Mouse (Mus musculus) right cerebral cortex, postnatal 4 days (tissue): ENCODE results near the gene Angptl6.
A peak's percentile ranks its signal among the peaks of the same experiment; 100 is the strongest.

Source experiments
- DNase-seq: peaks from one replicate; pipeline ENCODE4 v3.0.0-alpha.2; 2022

Gene Angptl6

DNA sequence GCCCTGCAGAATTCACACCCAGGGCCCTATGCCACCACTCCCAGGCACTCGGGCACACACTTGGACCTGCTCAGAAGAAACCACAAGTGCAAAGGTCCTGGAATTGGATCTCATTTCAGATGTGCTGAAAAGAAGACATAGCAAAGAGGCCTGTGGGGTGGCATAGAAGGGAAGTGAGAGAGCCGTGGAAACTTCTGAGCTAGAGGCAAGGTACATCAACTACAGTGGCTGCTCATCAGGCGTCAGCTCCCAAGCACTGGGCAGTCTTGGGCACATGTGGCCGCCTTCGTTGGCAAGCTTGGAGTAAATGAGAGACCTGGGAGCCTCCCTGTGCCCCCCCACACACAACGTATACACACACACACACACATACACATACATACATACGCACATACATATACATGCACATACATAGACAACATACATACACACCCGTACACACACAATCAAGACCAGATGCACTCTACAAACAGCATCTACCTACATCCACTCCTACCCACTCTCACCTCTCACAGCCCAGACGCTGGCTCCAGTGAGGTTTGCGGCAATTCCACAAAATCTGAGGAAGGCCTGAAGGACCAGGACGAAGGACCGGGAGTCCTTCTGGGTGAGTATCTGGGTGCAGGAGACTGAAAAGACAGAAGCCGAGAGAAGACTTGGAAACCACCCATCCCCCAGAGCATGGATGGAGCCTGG, at the start of gene Angptl6:
TSS of gene Angptl6 (minus strand) at position 631 of the 696 bp plus-strand sequence.
- no peak for DNase-seq

DNA sequence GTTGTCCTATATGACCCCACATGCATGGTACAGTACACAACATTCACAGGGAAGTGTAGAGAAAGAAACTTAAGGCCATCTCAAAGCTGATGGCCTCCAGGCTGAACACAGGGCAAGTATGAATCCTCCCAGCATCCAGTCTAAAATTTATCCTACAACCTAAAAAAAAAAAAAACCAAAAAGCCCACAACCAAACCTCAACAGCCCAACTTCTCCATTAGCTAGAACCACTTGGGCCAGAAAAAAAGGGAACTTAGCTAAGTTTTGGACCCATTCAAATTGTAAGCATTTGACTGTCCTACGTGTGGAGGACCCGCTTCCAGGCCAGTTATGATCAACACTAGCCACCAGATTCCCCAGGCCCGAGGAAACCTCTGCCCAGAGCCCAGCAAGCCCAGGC, 43.7 kb upstream of the Angptl6 start:
- no peak for DNase-seq

GRCm38 (mm10) chr9:20916160-20916559, 36.6 kb upstream of the Angptl6 start:
- no peak for DNase-seq

DNA sequence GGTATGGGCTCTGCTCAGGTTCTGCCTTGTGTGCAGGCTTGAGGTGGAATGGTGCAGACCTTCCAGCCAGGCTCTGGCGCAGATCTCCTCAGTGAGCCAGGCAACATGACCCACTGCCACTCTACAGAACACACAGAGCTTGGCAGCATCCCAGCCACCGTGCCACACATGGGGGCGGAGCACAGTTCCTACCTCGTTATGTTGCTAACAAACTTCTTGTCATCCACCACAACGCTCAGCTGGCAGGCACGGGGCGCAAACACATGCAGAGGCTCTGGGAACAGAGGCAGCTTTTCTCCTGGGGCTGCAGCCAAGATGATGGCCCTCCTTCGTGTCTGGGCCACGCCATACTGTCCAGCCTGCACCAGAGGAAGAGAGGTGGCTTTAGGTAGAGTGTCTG, 30.4 kb upstream of the Angptl6 start:
- DNase-seq: no peak

- DNase-seq: no peak
These were observed 22.6 kb upstream of the Angptl6 start for GRCm38 (mm10) chr9:20902174-20902491.

GRCm38 (mm10) chr9:20901466-20902173, 22.1 kb upstream of the Angptl6 start:
- DNase-seq: no peak

DNA sequence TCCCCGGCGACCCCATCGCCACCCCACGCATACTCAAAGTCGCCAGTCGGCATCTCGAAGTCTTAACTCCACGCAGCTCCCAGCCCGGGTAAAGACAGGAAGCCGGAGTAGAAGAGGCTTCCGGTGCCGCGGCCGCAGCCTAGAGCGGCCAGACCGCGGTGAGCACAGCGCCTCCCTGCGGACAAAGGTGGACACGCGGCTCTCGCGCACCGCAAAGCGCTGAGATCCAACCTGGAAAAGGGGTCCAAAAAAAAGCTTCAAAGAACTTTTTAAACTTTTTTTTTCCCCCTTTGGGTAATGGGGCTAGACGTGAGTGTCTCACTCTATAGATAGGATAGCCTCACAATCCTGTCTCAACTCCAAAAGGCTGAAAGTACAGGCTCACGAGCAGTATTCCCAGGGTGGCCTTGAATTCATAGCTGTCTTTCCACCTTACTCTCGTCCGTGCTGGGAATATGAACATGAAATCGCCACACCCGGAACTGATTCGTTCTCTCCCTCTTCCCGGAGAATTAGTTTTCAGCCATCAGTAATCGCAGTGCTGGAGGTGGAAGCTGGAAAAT, 19.1 kb upstream of the Angptl6 start, which contains the start of gene Eif3g:
TSS of gene Eif3g (minus strand) at position 113 of the 563 bp plus-strand sequence.
- peak; percentile 93 for DNase-seq

- DNase-seq: no peak
These were observed 18.4 kb upstream of the Angptl6 start for GRCm38 (mm10) chr9:20897736-20898510.

GRCm38 (mm10) chr9:20895382-20895781, 15.9 kb upstream of the Angptl6 start:
- no peak for DNase-seq

DNA sequence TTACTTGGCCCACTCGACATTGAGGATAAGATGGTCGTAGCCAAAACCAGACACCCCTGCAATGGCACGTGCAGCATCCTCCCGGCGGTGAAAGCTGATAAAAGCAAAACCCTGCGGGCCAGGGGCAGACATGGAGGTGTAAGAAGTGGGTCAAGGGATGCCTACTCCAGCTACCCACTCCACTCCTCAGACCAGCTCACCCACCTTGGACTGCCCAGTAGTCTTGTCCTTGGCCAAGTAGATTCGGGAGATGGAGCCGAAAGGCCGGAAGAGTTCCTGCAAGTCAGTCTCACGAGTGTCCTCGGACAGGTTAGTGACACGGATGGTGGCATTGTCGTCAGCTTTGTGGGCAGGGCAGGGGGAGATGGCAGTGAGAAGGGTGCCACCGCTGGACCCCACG, 15.1 kb upstream of the Angptl6 start:
- no peak for DNase-seq

DNA sequence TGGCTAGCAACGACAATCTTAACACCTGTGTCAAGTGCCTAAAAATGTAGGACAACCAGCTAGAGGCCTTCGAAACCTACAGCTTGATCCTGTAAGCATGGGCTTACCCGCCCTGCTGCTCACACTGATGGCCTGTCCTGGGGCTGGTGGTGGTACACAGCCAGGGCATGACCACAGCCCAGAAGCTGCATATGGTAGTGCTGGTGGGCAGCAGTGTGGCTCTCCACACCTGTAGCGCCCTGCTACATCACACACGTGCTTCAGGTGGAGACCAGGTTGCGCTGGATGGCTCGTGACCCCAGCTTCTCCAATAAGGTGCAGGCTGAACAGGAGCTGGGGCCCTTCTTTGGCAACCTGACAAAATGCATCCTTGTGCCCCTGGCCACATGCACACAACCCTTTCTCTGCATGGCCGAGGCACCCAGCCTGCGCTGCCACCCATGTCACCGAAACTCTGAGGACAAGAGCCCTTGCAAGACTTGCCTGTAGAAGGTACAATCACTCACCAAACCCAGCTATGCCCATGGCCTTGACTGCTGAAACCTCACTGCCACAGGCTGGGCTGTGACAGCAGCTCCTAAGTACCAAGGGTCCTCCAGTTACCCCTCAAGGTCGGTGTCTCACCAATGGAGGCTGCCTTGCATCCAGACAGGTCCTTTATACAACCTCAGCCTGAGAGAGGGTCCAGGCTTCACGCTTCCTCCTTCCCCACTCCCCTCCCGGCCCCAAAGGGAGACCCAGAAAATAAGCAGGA, 14.2 kb upstream of the Angptl6 start:
- DNase-seq: no peak

DNA sequence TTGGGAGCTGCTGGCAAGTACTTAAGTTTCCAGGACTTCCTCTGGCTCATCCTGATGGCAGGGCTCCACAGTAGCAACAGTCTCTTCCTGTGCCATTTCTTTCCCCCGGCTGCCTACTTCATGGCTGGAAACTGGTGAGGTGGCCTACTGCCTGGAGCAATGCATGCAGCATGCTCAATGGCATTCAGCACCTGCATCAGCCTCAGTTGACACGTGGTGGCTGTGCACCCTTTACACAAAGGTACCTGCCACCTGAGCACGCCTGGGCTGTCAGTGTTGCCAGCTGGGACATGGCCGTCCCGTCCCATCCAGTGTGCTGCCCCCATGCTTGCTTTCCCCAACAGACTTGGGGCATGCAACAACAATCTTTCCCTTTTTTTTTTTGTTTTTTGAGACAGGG, 13.5 kb upstream of the Angptl6 start:
- no peak for DNase-seq

GRCm38 (mm10) chr9:20892104-20892653, 12.7 kb upstream of the Angptl6 start:
- DNase-seq: no peak

DNA sequence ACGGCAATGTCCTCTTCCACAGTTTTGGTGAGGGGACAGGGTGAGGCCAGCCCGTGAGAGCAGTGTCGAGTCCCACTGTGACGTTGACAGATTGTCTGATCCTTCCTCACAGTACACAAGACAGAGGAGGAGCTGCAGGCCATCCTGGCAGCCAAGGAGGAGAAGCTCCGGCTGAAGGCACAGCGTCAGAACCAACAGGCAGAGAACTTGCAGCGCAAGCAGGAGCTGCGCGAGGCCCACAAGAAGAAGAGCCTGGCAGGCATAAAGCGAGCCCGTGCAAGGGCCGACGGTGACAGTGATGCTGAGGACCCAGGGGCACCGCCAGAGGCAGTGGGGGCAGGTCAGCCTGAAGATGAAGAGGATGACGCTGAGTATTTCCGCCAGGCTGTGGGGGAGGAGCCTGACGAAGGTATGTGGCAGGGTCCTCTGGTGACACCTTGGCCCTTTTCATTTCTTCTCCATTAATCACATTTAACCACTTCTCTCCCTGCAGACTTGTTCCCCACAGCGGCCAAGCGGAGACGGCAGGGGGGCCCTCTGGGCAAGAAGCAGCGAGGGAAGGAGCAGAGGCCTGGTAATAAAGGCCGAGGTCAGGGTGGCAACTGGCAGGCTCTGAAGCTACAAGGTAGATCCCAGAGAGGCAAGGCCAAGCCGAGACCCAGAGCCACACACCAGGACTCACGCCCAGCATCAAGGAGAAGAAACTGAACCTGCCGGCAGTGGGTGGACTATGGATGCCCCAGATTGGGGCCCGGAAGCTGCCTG, 12.0 kb upstream of the Angptl6 start:
- no peak for DNase-seq

- DNase-seq: no peak
These were observed 10.9 kb upstream of the Angptl6 start for GRCm38 (mm10) chr9:20890411-20890810.

GRCm38 (mm10) chr9:20889185-20890141, 9.9 kb upstream of the Angptl6 start:
- no peak for DNase-seq

DNA sequence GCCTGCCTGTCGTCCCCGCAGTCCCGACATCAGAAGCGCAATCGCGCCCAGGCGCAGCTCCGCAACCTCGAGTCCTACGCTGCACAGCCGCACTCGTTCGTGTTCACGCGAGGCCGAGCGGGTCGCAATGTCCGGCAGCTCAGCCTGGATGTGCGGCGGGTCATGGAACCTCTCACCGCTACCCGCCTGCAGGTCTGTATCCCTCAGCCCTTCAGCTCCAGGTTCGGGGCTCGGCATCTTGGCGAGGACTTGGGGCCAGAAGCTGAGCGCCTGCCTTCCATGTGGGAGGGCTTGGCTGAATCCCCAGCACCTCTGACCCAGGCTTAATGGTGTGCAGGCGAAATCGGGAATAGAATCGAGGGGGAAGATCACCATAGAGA, 8.8 kb upstream of the Angptl6 start:
- no peak for DNase-seq

DNA sequence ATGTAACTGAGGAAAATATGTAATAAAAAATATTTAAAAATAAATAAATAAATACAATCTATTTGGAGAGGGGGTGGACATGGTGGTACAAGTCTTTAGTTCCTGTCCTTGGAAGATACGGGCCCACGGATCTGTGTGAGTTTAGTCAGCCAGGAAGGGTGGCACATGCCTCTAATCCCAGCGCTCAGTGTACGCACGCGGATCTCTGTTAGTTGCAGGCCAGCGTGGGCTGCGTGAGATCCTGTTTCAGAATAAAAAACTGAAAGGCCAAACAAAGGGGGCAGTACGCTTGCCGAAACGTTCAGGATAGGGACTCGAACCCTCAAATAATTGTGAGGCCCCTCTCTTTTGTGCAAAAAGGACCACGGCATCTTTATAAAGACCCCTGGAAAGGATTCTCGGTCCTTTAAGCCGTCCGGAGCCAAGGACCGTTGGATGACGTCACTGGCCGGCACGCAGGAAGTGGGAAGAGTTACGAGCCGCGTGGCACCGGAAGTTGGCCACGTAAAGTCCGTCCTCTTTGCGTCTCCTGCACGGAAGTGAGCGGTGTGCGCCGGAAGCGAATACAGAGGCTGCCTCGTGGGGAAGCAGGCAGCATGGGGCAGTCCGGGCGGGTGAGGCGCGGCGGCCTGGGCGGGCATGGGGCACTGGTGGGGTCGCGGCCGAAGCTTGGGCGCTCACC, 8.3 kb upstream of the Angptl6 start, which contains the start of gene Ppan:
TSS of gene Ppan (plus strand) at position 472 of the 682 bp plus-strand sequence.
- peak; percentile 94 for DNase-seq

- DNase-seq: no peak
These were observed 7.7 kb upstream of the Angptl6 start for GRCm38 (mm10) chr9:20887191-20887590.

DNA sequence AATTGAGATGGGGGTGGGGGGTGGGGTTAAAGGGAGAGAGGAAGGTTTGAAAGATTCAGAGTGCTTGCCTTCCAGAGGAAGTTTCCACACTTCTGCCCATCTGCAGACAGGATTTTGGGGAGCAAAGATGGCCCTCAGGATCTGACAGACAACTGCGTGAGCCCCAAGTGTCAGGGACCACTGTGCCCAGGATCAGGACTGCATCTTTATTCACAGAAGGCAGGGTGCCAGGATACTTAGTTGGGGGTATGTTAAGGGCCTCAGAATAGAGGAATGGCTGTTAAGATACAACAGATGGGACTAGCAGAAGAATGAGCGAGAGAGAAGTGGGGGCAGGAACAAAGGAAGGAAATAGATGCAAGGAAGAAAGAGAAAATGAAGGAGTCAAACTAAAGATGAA, 7.0 kb upstream of the Angptl6 start:
- DNase-seq: no peak
